Mouse (Mus musculus) right cerebral cortex, postnatal 36 days (tissue): ENCODE data around the gene Rad23a.

Source experiments
- DNase-seq, 2 experiments: peaks; one replicate each; pipeline ENCODE4 v3.0.0; 2022; ENCODE audit warnings: low spot score in 2 of 2, mixed read lengths in 1 of 2

Gene Rad23a

GRCm38 (mm10) chr8:84813830-84814229 lies 26.6 kb downstream of the Rad23a start:
- no peak for DNase-seq

GRCm38 (mm10) chr8:84813059-84813458 lies 27.4 kb downstream of the Rad23a start:
- DNase-seq = peak in 1 of 2 experiments; percentile 67

DNA sequence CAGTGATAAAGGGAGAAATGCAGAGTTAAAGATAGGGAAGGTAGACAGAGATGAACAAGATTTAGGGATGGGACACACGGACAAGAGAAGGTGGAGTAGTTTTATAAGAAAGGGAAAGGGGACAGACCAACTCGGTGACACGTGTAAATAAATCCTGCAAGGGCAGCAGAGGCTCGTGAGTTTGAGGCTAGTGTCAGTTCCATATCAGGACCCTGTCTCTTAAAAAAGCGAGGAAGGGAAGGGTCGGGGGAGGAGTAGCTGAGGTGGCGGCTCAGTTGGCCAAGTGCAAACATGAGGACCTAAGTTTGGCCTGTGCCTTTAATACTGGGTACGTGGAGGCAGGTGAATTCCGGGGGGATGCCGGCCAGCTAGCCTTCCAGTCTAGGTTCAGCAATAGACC lies 29.2 kb downstream of the Rad23a start:
- no peak for DNase-seq

DNA sequence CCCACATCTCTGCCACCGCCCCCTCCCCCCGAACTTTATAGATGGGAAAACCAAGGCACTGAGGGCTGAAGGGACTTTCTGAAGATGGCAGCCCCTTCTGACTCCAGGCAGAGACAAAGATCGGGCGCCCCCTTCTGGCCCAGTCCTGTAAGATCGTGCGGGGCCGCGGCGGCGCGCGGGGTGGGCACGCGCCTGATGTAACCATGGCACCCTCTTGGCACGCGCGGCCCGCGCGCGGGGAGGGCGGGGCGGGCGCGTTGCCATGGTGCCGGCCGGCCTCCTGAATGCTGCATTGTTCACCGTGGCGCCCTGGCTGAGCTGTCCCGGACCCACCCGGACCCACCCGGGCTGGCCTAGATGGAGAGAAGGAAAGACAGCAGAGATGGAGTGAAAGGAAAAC lies 29.6 kb downstream of the Rad23a start:
- DNase-seq = peak; percentile 92 to 94

GRCm38 (mm10) chr8:84809941-84810280 lies 30.6 kb downstream of the Rad23a start:
- DNase-seq = no peak

DNA sequence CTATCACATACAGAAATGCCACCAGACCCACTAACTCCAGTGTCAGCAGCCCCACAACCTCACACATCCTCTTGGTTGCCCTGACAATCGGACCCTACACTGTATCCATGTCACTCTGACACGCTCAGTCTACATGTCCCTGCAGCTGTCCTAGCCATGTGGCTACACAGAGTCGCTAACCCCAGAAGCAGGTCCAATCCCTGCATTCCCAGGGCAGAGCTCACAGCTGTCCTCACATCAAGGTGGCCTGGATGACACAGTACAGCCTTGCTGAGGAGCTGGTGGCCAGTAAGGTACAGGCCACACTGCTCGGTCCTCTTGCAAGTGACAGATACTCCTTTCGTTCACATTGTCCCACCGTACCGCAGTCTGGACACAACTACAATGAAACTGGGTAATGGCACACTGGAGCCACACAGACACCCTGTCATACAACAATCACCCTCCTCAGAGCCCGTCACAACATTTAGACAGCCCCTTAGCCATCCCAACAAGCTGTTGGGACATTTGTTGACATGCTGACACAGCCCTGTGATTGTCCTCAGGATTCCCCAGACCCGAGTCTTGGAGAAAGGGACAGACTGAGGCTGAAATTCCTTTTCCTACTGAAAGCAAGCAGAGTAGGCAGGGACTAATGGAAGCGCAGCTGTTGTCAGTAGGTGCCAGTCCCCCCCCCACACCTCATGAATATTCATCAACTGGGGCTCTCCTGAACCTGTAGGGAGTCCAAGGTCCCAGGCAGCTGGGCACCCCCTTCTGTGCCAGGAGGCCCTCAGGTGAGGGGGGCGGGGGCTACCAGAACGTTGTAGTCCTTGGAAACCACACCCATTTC lies 31.1 kb downstream of the Rad23a start:
- DNase-seq = no peak

DNA sequence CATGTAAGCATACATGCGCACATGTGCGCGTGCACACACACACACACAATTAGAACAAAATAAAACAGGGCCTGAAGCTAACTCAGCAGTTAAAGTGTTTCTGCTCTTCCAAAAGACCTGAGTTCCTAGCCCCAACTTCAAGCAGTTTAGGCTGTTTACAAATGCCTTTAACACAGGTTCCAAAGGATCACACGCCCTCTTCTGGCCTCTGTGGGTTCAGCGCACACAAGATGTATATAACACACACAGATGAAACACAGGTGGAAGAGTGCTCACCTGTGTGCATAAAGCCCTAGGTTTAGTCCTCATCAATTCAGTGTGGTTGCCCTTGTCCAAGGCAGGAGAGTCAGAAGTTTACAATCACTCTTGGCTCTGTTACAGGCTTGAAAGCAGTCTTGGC lies 34.4 kb downstream of the Rad23a start:
- no peak for DNase-seq

DNA sequence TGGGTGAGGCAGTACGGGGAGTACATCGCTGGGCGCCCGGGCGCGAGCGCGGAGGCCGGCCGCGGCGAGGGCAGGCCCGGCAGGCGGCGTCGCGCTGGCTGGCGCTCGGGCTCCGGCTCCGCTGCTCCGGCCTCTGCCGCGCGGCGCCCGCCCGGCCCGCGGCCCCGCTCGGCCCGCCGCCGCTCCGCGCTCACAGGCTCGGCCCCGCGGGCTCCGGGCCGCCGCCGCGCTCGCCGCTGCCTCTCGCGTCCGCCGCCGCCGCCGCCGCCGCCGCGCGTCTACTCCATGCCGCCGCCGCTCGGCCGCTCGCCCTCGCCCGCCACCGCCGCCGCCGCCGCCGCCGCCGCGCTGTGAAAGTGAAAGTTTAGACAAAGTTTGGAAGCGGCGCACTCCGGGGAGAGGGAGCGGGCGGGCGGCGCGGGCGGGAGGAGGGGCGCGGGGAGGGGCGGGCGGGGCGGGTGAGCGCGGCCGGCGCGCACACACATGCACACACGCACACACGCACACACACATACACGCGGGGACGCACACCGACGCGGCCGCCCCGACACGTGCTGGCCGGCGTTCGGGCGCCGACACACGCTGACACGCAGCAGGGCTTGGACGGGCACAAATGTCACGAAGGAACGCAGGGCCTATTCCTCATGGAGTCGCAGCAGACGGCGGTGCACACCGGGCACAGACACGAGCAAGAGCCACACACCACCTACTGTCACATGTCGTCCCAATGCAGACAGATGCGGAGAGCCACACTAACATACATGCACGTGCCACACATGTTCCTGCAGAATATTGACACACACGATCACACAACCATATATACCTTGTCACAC lies 40.2 kb downstream of the Rad23a start, which contains the start of gene Nfix:
TSS of gene Nfix (minus strand) at position 346 of the 833 bp plus-strand sequence.
- no peak for DNase-seq

- no peak for DNase-seq
Observed at GRCm38 (mm10) chr8:84799136-84799931, 41.1 kb downstream of the Rad23a start.

GRCm38 (mm10) chr8:84798446-84799135 lies 41.9 kb downstream of the Rad23a start:
- no peak for DNase-seq

DNA sequence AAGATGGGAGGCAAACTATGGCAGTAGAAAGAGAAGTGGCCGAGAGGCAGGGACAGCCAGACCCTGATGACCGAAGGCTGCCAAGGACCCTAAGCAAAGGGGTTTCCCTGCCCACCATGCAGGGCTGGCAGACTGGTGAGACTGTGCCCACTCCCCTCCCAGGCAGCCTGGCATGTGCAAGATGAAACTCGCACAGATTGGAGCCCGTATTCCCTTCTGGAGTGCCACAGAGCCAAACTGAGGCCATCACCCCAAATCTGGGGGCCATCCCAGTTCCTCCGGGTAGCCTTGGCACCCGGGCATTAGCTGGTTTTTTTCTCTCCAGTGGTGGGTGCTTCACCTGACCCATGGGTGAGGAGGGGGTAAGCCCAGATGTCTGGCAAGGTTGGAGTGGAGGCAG lies 42.5 kb downstream of the Rad23a start:
- no peak for DNase-seq

GRCm38 (mm10) chr8:84797256-84797797 lies 43.1 kb downstream of the Rad23a start:
- no peak for DNase-seq

GRCm38 (mm10) chr8:84794486-84794885 lies 46.0 kb downstream of the Rad23a start:
- no peak for DNase-seq

GRCm38 (mm10) chr8:84793791-84794485 lies 46.5 kb downstream of the Rad23a start:
- DNase-seq = no peak

DNA sequence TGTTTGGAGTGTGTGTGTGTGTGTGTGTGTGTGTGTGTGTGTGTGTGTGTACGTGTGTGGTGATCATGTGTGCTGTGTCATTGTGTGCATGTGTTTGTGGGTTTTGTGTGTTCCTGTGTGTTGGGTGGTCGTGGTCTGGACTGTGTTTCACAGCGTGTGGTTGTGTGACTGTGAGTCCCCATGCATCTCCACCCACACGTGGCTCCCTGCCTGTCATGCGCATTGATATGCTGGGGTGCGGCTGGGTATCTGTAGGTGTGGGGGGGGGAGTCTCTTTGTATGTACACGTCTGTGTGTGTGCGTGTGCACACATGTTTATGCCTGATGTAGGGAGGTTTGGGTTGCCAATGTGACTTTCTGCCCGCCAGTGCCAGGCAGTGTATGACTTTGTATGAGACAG lies 47.3 kb downstream of the Rad23a start:
- no peak for DNase-seq

- no peak for DNase-seq
Observed at GRCm38 (mm10) chr8:84792429-84792947, 48.0 kb downstream of the Rad23a start.

DNA sequence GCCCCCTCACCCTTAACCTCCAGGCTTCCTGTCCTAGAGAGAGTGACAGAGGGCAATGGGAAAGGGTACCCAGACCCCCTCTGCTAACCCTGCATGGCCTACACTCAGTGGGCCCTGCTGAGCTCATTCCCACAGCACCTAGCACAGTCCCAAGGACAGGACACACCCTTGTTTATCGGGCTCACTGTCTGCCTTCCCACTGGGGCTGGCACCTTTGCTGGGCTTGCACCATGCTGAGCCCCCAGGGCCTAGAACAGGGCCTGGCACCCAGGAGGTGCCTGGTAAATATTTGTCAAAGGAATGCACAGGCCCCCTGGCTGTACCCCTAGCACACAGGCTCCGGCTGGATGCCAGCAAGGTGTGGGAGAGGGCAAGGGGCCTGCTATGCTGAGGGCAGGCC lies 49.9 kb downstream of the Rad23a start:
- DNase-seq = no peak

- DNase-seq = no peak
Observed at GRCm38 (mm10) chr8:84789855-84790486, 50.5 kb downstream of the Rad23a start.

DNA sequence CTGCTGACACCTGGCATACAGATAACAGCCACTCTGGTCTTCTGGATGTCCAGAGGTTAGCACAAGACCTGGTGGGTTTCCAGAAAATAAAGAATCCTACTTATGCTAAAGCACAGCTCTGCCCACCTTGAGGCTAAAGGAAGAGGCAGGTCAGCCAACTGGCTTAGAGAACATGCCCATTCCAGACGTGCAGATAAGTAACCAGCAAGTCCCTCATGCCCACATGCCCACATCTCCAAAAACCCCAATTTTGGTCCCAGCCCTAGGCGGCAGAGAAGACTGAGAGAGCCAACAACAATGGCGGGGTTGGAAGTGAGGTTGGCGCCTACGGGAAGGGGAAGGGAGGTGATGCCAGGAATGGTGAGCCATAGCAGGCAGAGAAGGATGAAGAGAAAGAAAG lies 51.1 kb downstream of the Rad23a start:
- no peak for DNase-seq

GRCm38 (mm10) chr8:84788896-84789295 lies 51.6 kb downstream of the Rad23a start:
- DNase-seq = no peak
